Mouse (Mus musculus) midbrain, embryonic 12.5 days (tissue): ENCODE data around the gene 4930568D16Rik. TPM values are rescaled to one million over a fixed set of nuclear protein-coding genes. Genes with fewer than 3 reads are reported as not detected.

ENCODE experiments used
- ATAC-seq: fragments of 200-750 bp; cut with Nextera tagmentation; 2 replicates; pipeline ENCODE4 v1.8.0; 2017; ENCODE audit warnings: low read depth, moderate TSS enrichment, moderate library complexity; ENCODE audit not compliant: low FRiP score
- H3K27ac ChIP-seq: fragments of 300-500 bp; sonication (generic); replicated peaks from 2 replicates; pipeline ENCODE4 v1.5.1; 2016; ENCODE audit warnings: mild to moderate bottlenecking
- H3K27me3 ChIP-seq: fragments of 300-500 bp; sonication (generic); 2 replicates; pipeline ENCODE4 v1.6.1; 2016; ENCODE audit warnings: mild to moderate bottlenecking
- H3K36me3 ChIP-seq: fragments of 300-500 bp; sonication (generic); 2 replicates; pipeline ENCODE4 v1.6.1; 2016
- H3K4me1 ChIP-seq: fragments of 300-500 bp; sonication (generic); 2 replicates; pipeline ENCODE4 v1.6.1; 2016
- H3K4me2 ChIP-seq: fragments of 300-500 bp; sonication (generic); replicated peaks from 2 replicates; pipeline ENCODE4 v1.6.1; 2016; ENCODE audit warnings: mild to moderate bottlenecking, moderate library complexity
- H3K4me3 ChIP-seq: fragments of 300-500 bp; sonication (generic); 2 replicates; pipeline ENCODE4 v1.5.1; 2016; ENCODE audit warnings: mild to moderate bottlenecking
- H3K9ac ChIP-seq: fragments of 300-500 bp; sonication (generic); replicated peaks from 2 replicates; pipeline ENCODE4 v1.6.1; 2016; ENCODE audit warnings: mild to moderate bottlenecking, moderate library complexity
- H3K9me3 ChIP-seq: fragments of 300-500 bp; sonication (generic); 2 replicates; pipeline ENCODE4 v1.6.1; 2016; ENCODE audit warnings: mild to moderate bottlenecking
- WGBS: fragments of 180-500 bp; shearing (Covaris S2); methylation state at CpG from one replicate; pipeline ENCODE4 v1.1.7; 2016; 5-methylcytosine and 5-hydroxymethylcytosine counted together
- polyA plus RNA-seq: library from polyadenylated mRNA; unstranded; fragments of >200 nt; fragmentation: Nextera tagmentation; extraction: Ambion mirVana; gene quantifications from 2 replicates; pipeline ENCODE4 v1.2.1, GENCODE M21; 2016

Gene 4930568D16Rik
- polyA plus RNA-seq, 1 experiment from 2014 or later = not detected

DNA sequence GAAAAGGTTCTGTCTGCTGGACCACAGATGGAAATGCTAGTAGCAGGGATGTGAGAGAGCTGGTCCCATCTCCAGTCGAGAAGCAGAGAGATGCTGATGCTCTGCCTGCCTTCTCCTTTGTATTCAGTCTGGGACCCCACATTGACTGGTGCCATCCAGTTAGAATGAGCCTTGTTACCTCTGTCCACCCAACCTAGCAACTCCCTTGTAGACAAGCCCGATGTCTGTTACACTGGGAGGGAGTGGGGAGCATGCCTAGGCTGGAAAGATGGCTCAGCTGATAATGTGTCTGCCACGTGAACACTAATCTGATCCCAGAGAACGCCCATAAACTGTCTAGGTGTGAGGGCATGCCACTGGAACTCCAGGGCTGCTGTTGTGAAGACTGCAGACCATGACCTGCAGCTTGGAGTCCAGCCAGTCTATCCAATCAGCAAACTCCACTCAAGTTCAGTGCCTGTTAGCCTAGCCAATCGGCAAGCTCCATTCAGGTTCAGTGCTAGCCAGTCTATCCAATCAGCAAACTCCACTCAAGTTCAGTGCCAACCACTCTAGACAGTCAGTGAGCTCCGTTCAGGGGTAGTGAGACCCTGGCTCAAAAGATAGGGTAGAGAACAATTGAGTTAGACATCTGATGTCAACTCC, 30.8 kb upstream of the 4930568D16Rik start:
- no peak for ATAC-seq
- no peaks in the 10 kb centered on the region for H3K4me1 ChIP-seq
- WGBS = 85% methylated on average over 6 of the region's 6 CpGs

DNA sequence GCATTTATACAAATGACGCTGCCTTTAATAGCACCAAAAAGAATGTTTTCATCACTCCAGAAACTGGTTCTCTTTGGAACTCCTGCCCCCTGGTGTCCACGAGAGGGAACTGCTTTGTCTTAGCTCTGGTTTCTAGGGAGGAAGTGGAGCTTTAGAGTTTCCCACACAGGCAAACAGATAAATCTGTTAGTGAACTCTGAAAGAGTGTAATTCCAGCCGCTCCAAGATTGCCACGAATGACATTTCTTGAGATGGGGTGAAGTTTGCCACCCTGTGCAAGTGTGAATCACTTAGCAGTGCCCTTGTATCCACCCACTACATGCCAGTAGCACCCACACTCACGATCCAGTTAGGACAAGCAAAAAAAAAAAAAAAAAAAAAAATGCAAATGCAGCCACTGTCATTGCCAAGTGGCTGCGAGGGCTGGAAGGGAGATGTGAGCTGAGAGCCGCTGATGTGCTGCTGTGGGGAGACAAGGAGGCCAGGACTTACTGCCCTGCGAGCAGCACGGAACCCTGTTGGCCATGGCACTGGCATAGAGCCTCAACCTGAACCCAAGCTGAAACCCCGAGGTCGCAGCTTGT, 30.2 kb upstream of the 4930568D16Rik start:
- H3K4me2 ChIP-seq = no peak overlapping the region
- no peaks in the 10 kb centered on the region for H3K4me1 ChIP-seq
- no peak overlapping the region for H3K27ac ChIP-seq
- whole genome bisulfite sequencing = 50% methylated on average over 11 of the region's 11 CpGs
- H3K9me3 ChIP-seq = no peaks in the 10 kb centered on the region
- H3K9ac ChIP-seq = no peak overlapping the region
- H3K27me3 ChIP-seq = 0 out of 2 replicates have a peak, but pooled peaks cover 4% of the 10 kb centered on the region
- H3K4me3 ChIP-seq = no peak overlapping the region
- no peak for ATAC-seq
- H3K36me3 ChIP-seq = no peaks in the 10 kb centered on the region

More for the DNA sequence above, 30.8 kb upstream of the 4930568D16Rik start:
- Histone ChIP-seq H3K36me3 (no peaks in the 10 kb centered on the region), H3K9ac (no peak overlapping the region), H3K27me3 (0 out of 2 replicates have a peak, but pooled peaks cover 4% of the 10 kb centered on the region), H3K4me2 (no peak overlapping the region), H3K4me3 (no peak overlapping the region), H3K27ac (no peak overlapping the region), H3K9me3 (no peaks in the 10 kb centered on the region)

DNA sequence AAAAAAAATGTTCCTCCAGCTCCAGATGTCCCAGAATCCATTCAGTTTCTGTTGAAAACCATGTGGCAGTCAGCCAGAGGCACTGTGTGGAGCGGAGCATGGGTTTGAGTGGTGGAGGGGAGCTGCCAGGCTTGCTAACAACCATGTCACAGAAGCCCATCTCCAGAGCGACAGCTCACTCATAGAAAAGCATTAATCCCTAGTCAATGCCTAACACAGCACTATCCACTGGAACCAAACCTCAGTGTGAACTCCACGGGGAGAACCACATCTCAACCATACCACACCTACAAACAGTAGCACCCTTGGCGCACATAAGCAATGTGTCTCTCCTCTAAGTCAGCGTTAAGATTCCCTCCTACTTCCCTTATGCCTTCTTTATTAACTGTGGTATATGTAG, 29.6 kb upstream of the 4930568D16Rik start, which contains the start of gene 4930402F06Rik:
4930402F06Rik (minus strand) TSS at position 80 of the 400 bp plus-strand sequence.
- Histone ChIP-seq H3K4me1 (no peaks in the 10 kb centered on the region), H3K36me3 (no peaks in the 10 kb centered on the region), H3K4me3 (no peak within 1 kb of the TSS), H3K27ac (no peak within 1 kb of the TSS), H3K9ac (no peak within 1 kb of the TSS), H3K27me3 (0 out of 2 replicates have a peak, but pooled peaks cover 4% of the 10 kb centered on the region), H3K4me2 (no peak within 1 kb of the TSS), H3K9me3 (no peaks in the 10 kb centered on the region)
- WGBS = 66% methylated on average over 5 of the region's 5 CpGs
- ATAC-seq = no peak

DNA sequence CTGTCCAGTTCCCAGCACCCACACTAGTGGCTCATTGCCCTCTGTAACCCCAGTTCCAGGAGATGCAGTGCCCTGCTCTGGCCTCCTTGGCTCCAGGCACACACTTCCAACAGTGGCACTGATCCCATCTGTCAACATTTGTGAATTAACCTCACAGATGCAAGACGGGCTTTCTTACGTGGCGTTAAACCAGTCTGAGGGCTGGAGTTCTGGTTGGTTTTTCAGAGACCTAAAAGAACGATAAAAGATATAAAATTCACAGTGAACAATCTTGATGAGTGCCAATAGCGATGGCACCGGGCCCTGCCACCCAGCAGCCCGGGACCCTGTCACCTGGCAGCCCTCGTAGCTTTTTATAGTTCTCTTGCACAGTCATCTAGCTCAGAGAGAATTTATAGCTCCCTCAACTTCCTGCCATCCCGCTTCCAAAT, 17.9 kb upstream of the 4930568D16Rik start:
- no peak for ATAC-seq
- Histone ChIP-seq H3K4me1 (no peaks in the 10 kb centered on the region), H3K9me3 (no peaks in the 10 kb centered on the region), H3K27ac (no peak overlapping the region), H3K4me2 (no peak overlapping the region), H3K4me3 (no peak overlapping the region), H3K36me3 (no peaks in the 10 kb centered on the region), H3K27me3 (no peaks in the 10 kb centered on the region), H3K9ac (no peak overlapping the region)
- 85% methylated on average over 9 of the region's 9 CpGs for WGBS

DNA sequence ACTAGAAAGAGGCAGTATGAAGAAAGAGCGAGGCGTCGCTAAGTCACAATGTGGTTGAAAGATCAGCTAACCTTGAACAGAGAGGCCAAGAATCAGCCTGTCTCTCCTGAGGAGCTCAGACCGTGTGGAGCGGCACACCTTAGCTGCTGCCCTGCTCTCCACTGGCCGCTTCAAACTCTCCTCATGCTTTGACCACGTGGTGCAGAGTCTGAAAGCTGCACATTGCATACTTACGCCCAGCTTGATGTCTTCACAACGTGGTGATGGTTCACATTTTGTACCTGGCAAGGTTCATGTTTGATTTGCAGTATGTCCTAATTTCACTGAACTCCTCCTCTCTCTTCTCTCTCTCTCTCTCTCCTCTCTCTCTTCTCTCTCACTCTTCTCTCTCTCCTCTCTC, 11.8 kb upstream of the 4930568D16Rik start:
- ATAC-seq = no peak
- no peak overlapping the region for H3K9ac ChIP-seq
- WGBS = 79% methylated on average over 9 of the region's 9 CpGs
- no peaks in the 10 kb centered on the region for H3K36me3 ChIP-seq
- H3K27me3 ChIP-seq = no peaks in the 10 kb centered on the region
- H3K9me3 ChIP-seq = no peaks in the 10 kb centered on the region
- H3K4me1 ChIP-seq = no peaks in the 10 kb centered on the region
- no peak overlapping the region for H3K4me3 ChIP-seq
- no peak overlapping the region for H3K4me2 ChIP-seq
- H3K27ac ChIP-seq = no peak overlapping the region

DNA sequence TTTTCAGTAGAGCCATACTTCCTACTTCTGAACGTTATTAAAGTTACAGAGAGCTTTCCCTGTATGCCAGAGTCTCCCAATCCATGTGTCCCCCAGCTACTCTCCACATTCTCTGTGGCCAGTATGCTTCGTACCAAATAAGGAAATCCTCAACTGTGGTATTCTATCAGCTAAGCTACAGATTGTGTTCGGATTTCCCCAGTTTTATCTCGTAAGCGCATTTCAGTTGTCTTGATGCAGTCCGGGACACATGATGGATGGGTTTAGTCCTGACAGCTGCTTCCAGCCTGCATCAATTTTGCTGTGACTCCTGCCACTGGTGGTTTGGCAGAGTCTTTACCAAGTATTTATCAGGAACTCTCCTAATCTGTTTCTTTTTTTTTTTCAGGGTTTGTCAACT, 10.1 kb upstream of the 4930568D16Rik start:
- no peak overlapping the region for H3K9ac ChIP-seq
- ATAC-seq = no peak
- H3K4me3 ChIP-seq = no peak overlapping the region
- no peak overlapping the region for H3K4me2 ChIP-seq
- WGBS = 76% methylated on average over 6 of the region's 6 CpGs
- H3K27ac ChIP-seq = no peak overlapping the region
- no peaks in the 10 kb centered on the region for H3K27me3 ChIP-seq
- H3K9me3 ChIP-seq = no peaks in the 10 kb centered on the region
- no peaks in the 10 kb centered on the region for H3K36me3 ChIP-seq
- no peaks in the 10 kb centered on the region for H3K4me1 ChIP-seq

DNA sequence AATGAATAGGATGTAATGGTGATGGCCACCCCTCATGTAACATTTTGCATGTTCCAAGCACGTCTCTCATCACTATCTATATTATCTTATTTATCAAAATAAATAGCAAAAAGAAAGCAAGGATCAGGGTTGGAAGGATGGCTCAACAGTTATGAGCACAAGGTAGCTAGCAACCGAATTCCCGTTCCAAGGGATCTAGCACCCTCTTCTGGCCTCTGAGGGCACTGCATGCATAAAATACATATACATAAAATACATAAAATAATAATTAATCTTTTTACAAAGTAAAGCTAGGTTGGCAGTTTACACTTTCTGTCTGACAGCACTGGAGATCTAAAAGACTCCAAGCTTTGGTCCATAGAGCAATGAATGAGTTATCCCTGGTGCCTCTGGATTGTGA, 5.5 kb upstream of the 4930568D16Rik start:
- H3K27me3 ChIP-seq = no peaks in the 10 kb centered on the region
- no peaks in the 10 kb centered on the region for H3K36me3 ChIP-seq
- no peaks in the 10 kb centered on the region for H3K4me1 ChIP-seq
- WGBS = 13% methylated on average over 3 of the region's 3 CpGs
- H3K4me2 ChIP-seq = no peak overlapping the region
- no peak overlapping the region for H3K9ac ChIP-seq
- no peak overlapping the region for H3K4me3 ChIP-seq
- H3K9me3 ChIP-seq = no peaks in the 10 kb centered on the region
- no peak for ATAC-seq
- no peak overlapping the region for H3K27ac ChIP-seq

DNA sequence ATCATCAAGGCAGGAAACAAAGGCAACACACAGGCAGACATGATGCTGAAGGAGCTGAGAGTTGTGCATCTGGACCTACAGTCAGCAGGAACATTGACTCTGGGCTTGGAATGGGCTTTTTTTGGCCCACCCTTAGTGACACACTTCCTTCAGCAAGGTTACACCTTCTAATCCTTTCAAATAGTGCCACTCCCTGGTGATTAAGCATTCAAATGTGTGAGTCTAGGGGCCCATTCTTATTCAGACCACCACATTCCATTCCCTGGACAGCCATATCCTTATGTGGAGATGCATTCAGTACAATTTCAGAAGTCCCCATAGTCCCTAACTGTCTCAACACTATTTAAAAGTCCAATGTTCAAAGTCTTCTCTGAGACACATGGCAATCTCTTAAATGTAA, 3.2 kb upstream of the 4930568D16Rik start:
- no peaks in the 10 kb centered on the region for H3K9me3 ChIP-seq
- H3K4me3 ChIP-seq = no peak overlapping the region
- no peaks in the 10 kb centered on the region for H3K36me3 ChIP-seq
- ATAC-seq = no peak
- no peak overlapping the region for H3K27ac ChIP-seq
- no peak overlapping the region for H3K4me2 ChIP-seq
- H3K27me3 ChIP-seq = no peaks in the 10 kb centered on the region
- H3K4me1 ChIP-seq = no peaks in the 10 kb centered on the region
- no peak overlapping the region for H3K9ac ChIP-seq

DNA sequence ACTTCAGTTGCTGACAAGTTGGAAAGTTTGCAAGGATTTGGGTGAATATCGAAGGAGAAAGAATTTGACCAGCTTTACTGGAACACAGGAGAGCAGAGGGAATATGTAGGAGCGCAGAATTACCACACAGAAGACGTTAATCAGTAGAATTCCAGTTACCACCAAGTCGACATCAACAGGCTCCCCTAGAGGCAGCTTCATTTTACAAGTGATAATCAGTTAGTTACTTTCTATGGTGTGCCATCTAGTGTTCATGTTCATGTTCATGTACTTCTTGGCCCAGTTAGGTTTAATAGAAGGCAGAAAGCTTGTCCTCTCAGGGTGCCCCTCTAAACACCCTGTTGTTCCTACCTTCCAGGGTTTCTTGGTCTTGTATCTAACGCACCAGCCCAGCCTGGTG, 18.3 kb downstream of the 4930568D16Rik start:
- no peaks in the 10 kb centered on the region for H3K27me3 ChIP-seq
- no peaks in the 10 kb centered on the region for H3K4me1 ChIP-seq
- ATAC-seq = no peak
- H3K27ac ChIP-seq = no peak overlapping the region
- H3K9me3 ChIP-seq = no peaks in the 10 kb centered on the region
- WGBS = 68% methylated on average over 5 of the region's 5 CpGs
- H3K4me3 ChIP-seq = no peak overlapping the region
- H3K9ac ChIP-seq = no peak overlapping the region
- no peak overlapping the region for H3K4me2 ChIP-seq
- H3K36me3 ChIP-seq = no peaks in the 10 kb centered on the region

DNA sequence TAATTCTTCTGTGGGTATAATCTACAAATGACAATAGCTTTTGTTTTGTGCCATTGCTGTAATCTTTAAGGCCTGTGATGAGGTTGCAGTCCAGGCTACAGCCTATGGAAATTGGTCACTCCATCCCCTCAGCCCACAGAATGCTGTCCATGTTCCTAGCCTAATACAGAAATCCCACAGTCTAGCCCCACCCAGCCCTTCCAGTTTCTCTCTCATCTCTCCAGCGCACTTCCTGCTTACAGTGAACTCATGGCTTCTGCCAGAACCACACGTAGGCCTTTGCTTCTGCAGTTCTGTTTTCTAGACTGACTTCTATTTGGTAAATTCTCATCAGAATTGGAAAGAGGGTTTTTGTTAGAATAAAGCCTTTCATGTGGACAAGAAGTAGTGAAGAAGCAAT, 21.5 kb downstream of the 4930568D16Rik start:
- Histone ChIP-seq H3K9me3 (no peaks in the 10 kb centered on the region), H3K9ac (no peak overlapping the region), H3K4me3 (no peak overlapping the region), H3K27ac (no peak overlapping the region), H3K4me1 (no peaks in the 10 kb centered on the region), H3K27me3 (no peaks in the 10 kb centered on the region), H3K36me3 (no peaks in the 10 kb centered on the region), H3K4me2 (no peak overlapping the region)
- no peak for ATAC-seq
- WGBS = 83% methylated on average over 2 of the region's 2 CpGs

DNA sequence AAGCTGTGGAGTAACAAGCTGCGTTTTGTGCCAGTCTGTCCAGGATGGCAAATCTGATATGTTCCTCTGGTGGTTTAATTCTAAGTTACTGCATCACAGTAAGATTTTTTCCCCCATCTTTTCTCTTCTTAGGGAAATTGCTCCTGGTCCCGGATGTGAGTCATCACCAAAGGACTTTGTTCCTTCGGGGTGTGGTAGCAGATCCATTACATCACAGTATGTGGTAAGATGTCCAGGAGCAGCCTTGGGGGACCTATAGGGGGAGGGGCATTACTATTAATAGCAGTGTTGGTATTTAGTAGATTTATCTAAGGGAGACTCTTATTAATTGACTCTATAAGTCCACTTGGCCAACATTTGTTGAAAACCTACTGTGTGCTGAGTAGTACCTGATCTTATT, 24.9 kb downstream of the 4930568D16Rik start:
- Histone ChIP-seq H3K36me3 (no peaks in the 10 kb centered on the region), H3K4me3 (no peak overlapping the region), H3K27ac (no peak overlapping the region), H3K9ac (no peak overlapping the region), H3K4me2 (no peak overlapping the region), H3K27me3 (no peaks in the 10 kb centered on the region), H3K4me1 (no peaks in the 10 kb centered on the region), H3K9me3 (no peaks in the 10 kb centered on the region)
- no peak for ATAC-seq
- WGBS = 88% methylated on average over 3 of the region's 3 CpGs

DNA sequence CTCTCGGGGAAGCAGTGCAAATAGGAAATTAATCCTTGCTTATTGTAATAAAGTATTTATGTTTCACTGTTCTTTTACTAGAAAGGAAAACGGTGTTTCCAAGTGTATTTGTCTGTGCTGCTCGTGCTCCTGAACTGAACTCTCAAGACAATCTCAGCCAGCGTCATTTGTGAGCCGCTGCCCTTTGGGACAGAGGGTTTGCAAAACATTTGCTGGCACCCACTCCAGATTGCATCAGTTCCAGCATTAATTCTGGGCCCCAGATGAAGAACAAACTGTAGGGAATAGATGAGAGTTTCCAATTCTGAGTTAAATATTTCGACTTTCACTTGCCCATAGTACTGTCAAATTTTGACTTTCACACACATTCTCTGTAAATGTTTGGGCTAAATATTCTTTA, 28.8 kb downstream of the 4930568D16Rik start:
- Histone ChIP-seq H3K4me1 (peaks cover 17% of the 10 kb centered on the region), H3K36me3 (no peaks in the 10 kb centered on the region), H3K9me3 (no peaks in the 10 kb centered on the region), H3K4me3 (no peak overlapping the region), H3K4me2 (no peak overlapping the region), H3K9ac (no peak overlapping the region), H3K27me3 (0 out of 2 replicates have a peak, but pooled peaks cover 7% of the 10 kb centered on the region), H3K27ac (no peak overlapping the region)
- 90% methylated on average over 6 of the region's 6 CpGs for WGBS
- ATAC-seq = no peak
